Comparison of ENCODE assay signal across 14 mouse cellular contexts in the genomic region with DNA sequence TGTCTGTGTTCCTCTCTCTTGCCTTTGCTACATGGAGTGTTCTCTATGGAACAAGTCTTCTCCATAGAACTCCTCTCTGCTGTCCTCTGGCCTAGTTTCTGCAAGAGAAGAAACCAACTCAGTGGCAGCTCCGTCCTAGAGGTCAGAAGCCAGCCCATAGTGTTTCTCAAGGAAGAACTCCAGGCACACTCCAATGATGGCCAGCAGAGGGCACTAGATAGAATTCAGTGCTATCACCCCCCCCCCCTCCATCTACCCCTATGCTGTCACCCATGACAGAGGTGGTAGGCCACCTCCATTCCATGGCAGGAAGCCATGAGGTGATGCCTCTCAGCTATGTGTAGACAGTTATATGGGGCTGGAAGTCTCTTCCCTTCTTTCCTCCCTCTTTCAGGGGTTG.
DNase-seq lines count a peak whose midpoint lies in the region; ATAC-seq and TF ChIP-seq lines count a peak whose summit lies in the region.
"Had no signal": no experiment of that assay in that cellular context is flagged by ENCODE, and none has a peak within 500 bp of the region (broad histone marks: within the 10 kb centered on the region; RNA-seq: fewer than 3 reads in every experiment).

No protein-coding gene starts in this region.

- no peak for TF ChIP-seq EP300 in stomach, postnatal 0 days (optimal IDR thresholded peaks at IDR 0.05)

- TF ChIP-seq CTCF in stomach, postnatal 0 days (IDR thresholded peaks at IDR 0.05; ENCODE audit: low read depth) = peak; percentile 52

- ATAC-seq in stomach, postnatal 0 days (ENCODE audit: low FRiP score, low TSS enrichment) = no peak

- H3K9ac ChIP-seq in stomach, postnatal 0 days (ENCODE audit: low read length) = no peak overlapping the region
- H3K9ac ChIP-seq: liver, embryonic 13.5 days; neural tube, embryonic 15.5 days had no signal

- no peak overlapping the region for H3K4me3 ChIP-seq in stomach, postnatal 0 days (ENCODE audit: low read depth, low read length)
- H3K4me3 ChIP-seq: liver, embryonic 13.5 days; megakaryocyte, embryonic 14.5 days; neural tube, embryonic 15.5 days had no signal

- H3K4me2 ChIP-seq in stomach, postnatal 0 days (replicated peaks; ENCODE audit: low read depth) = no peak overlapping the region
- H3K4me2 ChIP-seq: liver, embryonic 13.5 days; neural tube, embryonic 15.5 days had no signal

- no peaks in the 10 kb centered on the region for H3K9me3 ChIP-seq in stomach, postnatal 0 days (ENCODE audit: control insufficient read depth, low read length)
- H3K9me3 ChIP-seq: liver, embryonic 13.5 days; neural tube, embryonic 15.5 days had no signal

- DNase-seq in embryo, embryonic 10.5 days (ENCODE audit: low spot score) = peak; percentile 53
- DNase-seq in embryo, embryonic 11 days = no peak
- DNase-seq in kidney, adult 9 months = peak; percentile 20
- no peak for DNase-seq in kidney, adult 18-20 months
- peak; percentile 50 for DNase-seq in lung, postnatal 36 days
- no peak for DNase-seq in lung, postnatal 4 days
- DNase-seq in stomach, postnatal 0 days (ENCODE audit: low spot score) = peak; percentile 19
- no peak for DNase-seq in frontal cortex, postnatal 14 days (ENCODE audit: low spot score in 2 of 2)
- DNase-seq: cerebellum, adult 11 months; liver, embryonic 13.5 days; right cerebral cortex, adult 18-20 months; thymus, postnatal 4 days had no signal

- no peaks in the 10 kb centered on the region for H3K4me1 ChIP-seq in stomach, postnatal 0 days (replicated peaks; ENCODE audit: control insufficient read depth, insufficient read depth)
- H3K4me1 ChIP-seq: liver, embryonic 13.5 days; megakaryocyte, embryonic 14.5 days had no signal

- H3K27me3 ChIP-seq in stomach, postnatal 0 days (ENCODE audit: control insufficient read depth, insufficient read depth, low read length) = no peaks in the 10 kb centered on the region

- H3K36me3 ChIP-seq in stomach, postnatal 0 days (ENCODE audit: control insufficient read depth, insufficient read depth, low read length) = no peaks in the 10 kb centered on the region
- H3K36me3 ChIP-seq: liver, embryonic 13.5 days; neural tube, embryonic 15.5 days had no signal

- no peak overlapping the region for H3K27ac ChIP-seq in stomach, postnatal 0 days (replicated peaks)
- H3K27ac ChIP-seq: liver, embryonic 13.5 days; neural tube, embryonic 15.5 days had no signal

- 78% methylated on average over 1 of the region's 1 CpGs for WGBS in stomach, postnatal 0 days

Comparison
In these comparisons a context has a peak if more than half of its experiments do, and no peak if none do; other contexts are left out.
1. DNase-seq: peak in embryo, embryonic 10.5 days (single experiment), kidney, adult 9 months (single experiment), lung, postnatal 36 days (single experiment) and stomach, postnatal 0 days (single experiment); none in embryo, embryonic 11 days (single experiment), kidney, adult 18-20 months (single experiment), lung, postnatal 4 days (0 of 2) and frontal cortex, postnatal 14 days (0 of 2).